19 mouse cellular contexts compared by ENCODE assay signal in the genomic region with DNA sequence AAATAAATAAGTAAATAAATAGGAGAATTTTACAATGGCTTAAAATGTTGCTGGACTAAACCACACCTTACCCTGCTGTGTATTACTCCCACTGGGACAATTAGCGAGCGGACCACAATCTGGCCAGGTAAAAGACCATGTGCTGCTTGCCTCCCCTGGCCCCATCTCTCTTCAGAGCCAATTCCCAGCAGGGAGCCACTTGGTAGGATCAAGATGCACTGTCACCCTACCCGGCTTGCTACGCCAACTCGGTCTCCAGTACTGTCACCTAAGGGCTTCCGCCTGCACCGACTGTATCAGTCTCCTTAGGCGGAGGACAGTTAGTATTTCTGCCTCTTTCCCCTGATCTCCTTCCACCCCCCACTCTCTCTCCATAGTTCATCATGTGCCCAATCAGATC.
"Had no signal": no experiment of that assay in that cellular context is flagged by ENCODE, and none has a peak within 500 bp of the region (broad histone marks: within the 10 kb centered on the region; RNA-seq: fewer than 3 reads in every experiment).

No protein-coding gene starts in this region.

- H3K4me1 ChIP-seq: midbrain, embryonic 13.5 days; neural tube, embryonic 13.5 days; neural tube, embryonic 15.5 days had no signal

- H3K4me3 ChIP-seq: lung, embryonic 15.5 days; megakaryocyte, embryonic 14.5 days; midbrain, embryonic 13.5 days; myocyte; neural tube, embryonic 13.5 days; neural tube, embryonic 15.5 days had no signal

- H3K27me3 ChIP-seq: lung, embryonic 15.5 days; midbrain, embryonic 13.5 days; neural tube, embryonic 13.5 days; neural tube, embryonic 15.5 days had no signal

- H3K27ac ChIP-seq: lung, embryonic 15.5 days; macrophage; midbrain, embryonic 13.5 days; neural tube, embryonic 13.5 days; neural tube, embryonic 15.5 days had no signal

- H3K36me3 ChIP-seq: lung, embryonic 15.5 days; midbrain, embryonic 13.5 days; neural tube, embryonic 13.5 days; neural tube, embryonic 15.5 days had no signal

- H3K9ac ChIP-seq: liver, postnatal 0 days; lung, embryonic 15.5 days; midbrain, embryonic 13.5 days; neural tube, embryonic 13.5 days; neural tube, embryonic 15.5 days had no signal

- DNase-seq: liver, postnatal 0 days; lung, adult 2 months; lung, postnatal 14 days; lung, postnatal 36 days; retina, postnatal 1 day; right cerebral cortex, adult 18-20 months; right cerebral cortex, postnatal 25 days; right cerebral cortex, postnatal 4 days; spleen, adult 18-20 months; thymus, adult 18-20 months; thymus, postnatal 14 days; thymus, postnatal 36 days had no signal
